Mouse (Mus musculus) liver, embryonic 13.5 days (tissue): Measurements from ENCODE around the gene Tmem240. TPM values are rescaled to one million over a fixed set of nuclear protein-coding genes. Genes with fewer than 3 reads are reported as not detected.
"Not testable (repeated sequence)": the region's sequence is repeated elsewhere in the genome, so short reads cannot be mapped to it uniquely, and the experiment has no call there.

Experiments
- ATAC-seq: fragments of 200-750 bp; cut with Nextera tagmentation; 2 replicates; pipeline ENCODE4 v1.8.0; 2017; ENCODE audit warnings: low read depth, mild to moderate bottlenecking, moderate number of reproducible peaks, moderate library complexity
- DNase-seq: peaks from one replicate; pipeline ENCODE4 v3.0.0; 2022
- H3K27ac ChIP-seq: fragments of 300-500 bp; sonication (generic); 2 replicates; pipeline ENCODE4 v1.5.1; 2015; ENCODE audit warnings: moderate library complexity, mild to moderate bottlenecking, inconsistent platforms
- H3K27me3 ChIP-seq: fragments of 300-500 bp; sonication (generic); 2 replicates; pipeline ENCODE4 v1.6.1; 2015; ENCODE audit warnings: mild to moderate bottlenecking, inconsistent platforms
- H3K36me3 ChIP-seq: fragments of 300-500 bp; sonication (generic); 2 replicates; pipeline ENCODE4 v1.6.1; 2015; ENCODE audit warnings: mild to moderate bottlenecking, inconsistent platforms
- H3K4me1 ChIP-seq: fragments of 300-500 bp; sonication (generic); replicated peaks from 2 replicates; pipeline ENCODE4 v1.6.1; 2015; ENCODE audit warnings: inconsistent platforms
- H3K4me2 ChIP-seq: fragments of 300-500 bp; sonication (generic); 2 replicates; pipeline ENCODE4 v1.6.1; 2015; ENCODE audit warnings: inconsistent platforms, mild to moderate bottlenecking, moderate library complexity
- H3K4me3 ChIP-seq: fragments of 300-500 bp; sonication (generic); replicated peaks from 2 replicates; pipeline ENCODE4 v1.5.1; 2015; ENCODE audit warnings: mild to moderate bottlenecking, inconsistent platforms
- H3K9ac ChIP-seq: fragments of 300-500 bp; sonication (generic); 2 replicates; pipeline ENCODE4 v1.6.1; 2015; ENCODE audit warnings: mild to moderate bottlenecking, inconsistent platforms
- H3K9me3 ChIP-seq: fragments of 300-500 bp; sonication (generic); replicated peaks from 2 replicates; pipeline ENCODE4 v1.6.1; 2016; ENCODE audit warnings: inconsistent platforms
- WGBS: fragments of 180-500 bp; shearing (Covaris S2); methylation state at CpG from one replicate; pipeline ENCODE4 v1.1.7; 2015; ENCODE audit not compliant: insufficient replicate concordance; 5-methylcytosine and 5-hydroxymethylcytosine counted together
- polyA plus RNA-seq: library from polyadenylated mRNA; unstranded; fragments of >200 nt; fragmentation: Nextera tagmentation; extraction: Ambion mirVana; gene quantifications from 2 replicates; pipeline ENCODE4 v1.2.1, GENCODE M21; 2015

Tmem240 gene
- polyA plus RNA-seq, 1 experiment from 2014 or later: 0.18 TPM

DNA sequence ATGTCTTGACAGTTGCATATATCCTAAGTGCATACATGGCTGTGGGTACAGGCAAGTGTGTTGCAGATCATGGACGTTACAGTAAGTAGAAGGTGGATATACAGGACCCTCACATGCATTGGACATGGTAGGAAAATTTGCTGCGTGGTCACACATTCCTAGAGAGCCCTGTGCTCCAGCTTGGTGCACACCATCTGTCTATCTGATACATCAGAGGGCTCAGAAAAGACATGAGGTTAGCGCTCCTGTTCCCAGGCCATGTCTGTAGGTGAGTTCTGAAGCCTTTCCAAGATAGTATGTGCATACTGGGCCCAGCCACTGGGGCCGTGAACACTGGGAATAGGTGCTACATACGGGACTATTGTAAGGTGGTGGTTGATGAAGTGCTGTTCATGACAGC lies 1.8 kb downstream of the Tmem240 start:
- DNase-seq (no peak), ATAC-seq (no peak)
- Histone ChIP-seq H3K4me2 (no peak overlapping the region), H3K36me3 (peaks cover 40% of the 10 kb centered on the region), H3K27me3 (no peaks in the 10 kb centered on the region), H3K4me1 (peaks cover 34% of the 10 kb centered on the region), H3K4me3 (no peak overlapping the region), H3K9ac (no peak overlapping the region), H3K9me3 (no peaks in the 10 kb centered on the region), H3K27ac (0 out of 2 replicates have a peak overlapping the region, but pooled peaks have one; percentile 7)
- 82% methylated on average over 5 of the region's 5 CpGs for WGBS

DNA sequence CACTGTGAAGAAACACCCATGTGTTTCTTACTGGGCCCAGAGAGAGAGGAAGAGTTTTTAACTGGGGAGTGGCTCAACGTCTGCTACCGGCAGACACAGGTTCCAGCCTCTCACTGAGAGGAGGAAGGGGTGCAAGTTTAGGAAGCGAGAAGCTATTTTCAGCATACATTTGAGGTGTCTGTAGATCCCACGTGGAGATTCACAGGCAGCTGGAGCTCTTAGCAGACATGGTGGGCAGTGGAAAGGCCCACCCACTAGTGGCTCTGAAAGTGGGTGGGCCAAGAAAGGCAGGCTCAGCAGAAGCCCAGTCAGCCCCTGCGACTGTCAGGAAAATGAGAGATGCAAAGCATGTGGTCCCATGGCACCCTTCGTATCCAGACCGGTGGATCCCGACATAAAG lies 3.7 kb downstream of the Tmem240 start:
- H3K27me3 ChIP-seq: no peaks in the 10 kb centered on the region
- H3K27ac ChIP-seq: peak overlapping the region; percentile 25; the same call in 1 of the 2 replicates
- H3K4me2 ChIP-seq: no peak overlapping the region
- H3K9me3 ChIP-seq: no peaks in the 10 kb centered on the region
- H3K4me1 ChIP-seq: peaks cover 28% of the 10 kb centered on the region
- 49% methylated on average over 8 of the region's 8 CpGs for WGBS
- H3K9ac ChIP-seq: no peak overlapping the region
- DNase-seq: no peak
- H3K36me3 ChIP-seq: peaks cover 41% of the 10 kb centered on the region
- no peak overlapping the region for H3K4me3 ChIP-seq
- ATAC-seq: no peak

DNA sequence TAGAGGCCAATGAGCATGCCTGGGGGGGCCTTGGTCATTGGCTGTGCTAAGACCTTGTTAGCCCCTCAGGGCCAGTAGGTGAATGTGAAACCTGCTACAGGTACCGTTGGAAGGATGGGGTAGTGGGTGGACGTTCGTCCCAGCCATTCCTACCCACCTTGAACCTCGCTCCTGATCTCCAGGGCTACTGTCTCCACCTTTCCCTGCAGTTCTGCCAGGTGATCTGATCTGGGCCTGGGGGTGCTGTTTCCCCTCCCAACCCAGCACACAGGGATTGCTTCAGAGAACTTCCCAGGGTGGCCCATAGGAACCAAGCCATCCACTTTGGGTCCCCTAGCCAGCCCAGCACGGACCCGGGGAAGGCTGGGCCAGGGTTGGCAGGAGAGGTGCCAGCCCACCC lies 4.6 kb downstream of the Tmem240 start:
- Histone ChIP-seq H3K27me3 (no peaks in the 10 kb centered on the region), H3K4me1 (peaks cover 19% of the 10 kb centered on the region), H3K9ac (no peak overlapping the region), H3K9me3 (no peaks in the 10 kb centered on the region), H3K4me2 (no peak overlapping the region), H3K4me3 (no peak overlapping the region), H3K27ac (no peak overlapping the region), H3K36me3 (peaks cover 48% of the 10 kb centered on the region)
- ATAC-seq: no peak
- no peak for DNase-seq
- 77% methylated on average over 6 of the region's 6 CpGs for WGBS

DNA sequence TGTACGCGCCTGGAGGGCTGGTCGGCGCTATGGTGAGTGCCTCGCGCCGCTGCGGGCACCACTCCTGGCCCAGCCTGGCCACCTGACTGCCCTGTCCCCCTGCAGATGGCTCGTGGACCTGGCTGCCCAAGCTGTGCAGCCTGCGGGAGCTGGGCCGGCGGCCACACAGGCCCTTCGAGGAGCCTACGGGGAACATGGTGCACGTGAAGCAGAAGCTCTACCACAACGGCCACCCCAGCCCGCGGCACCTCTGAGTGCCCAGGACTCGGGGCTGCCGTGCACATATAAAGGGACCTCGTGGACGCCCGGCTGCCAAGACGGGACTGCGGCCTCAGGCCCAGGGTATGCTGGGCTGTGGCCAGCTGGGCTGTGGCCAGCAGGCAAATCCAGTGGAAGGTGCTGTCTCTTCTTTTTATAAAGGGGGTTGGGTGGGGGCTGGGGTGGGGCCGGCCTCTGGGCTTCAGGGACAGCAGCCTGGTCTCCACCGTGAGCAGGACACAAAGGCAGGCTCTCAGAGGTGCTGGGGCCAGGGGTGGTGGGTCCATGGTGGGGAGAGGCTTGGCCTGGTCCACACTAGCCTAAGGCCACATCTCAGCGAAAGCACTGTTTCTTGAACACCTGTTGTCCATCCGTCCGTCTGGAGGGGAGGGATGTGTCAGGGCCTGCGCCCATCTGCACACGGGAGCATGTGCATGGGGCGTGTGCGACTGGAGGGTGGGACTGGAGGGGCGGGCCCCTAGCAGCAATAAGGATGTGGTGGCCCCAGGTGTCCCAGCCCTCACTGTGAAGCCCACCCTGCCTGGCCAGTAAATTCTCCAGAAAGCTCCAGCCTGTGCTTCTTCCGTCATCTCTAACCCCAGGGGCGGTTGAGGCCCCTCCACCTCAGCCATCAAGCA lies 5.4 kb downstream of the Tmem240 start:
- Histone ChIP-seq H3K27ac (no peak overlapping the region), H3K4me3 (no peak overlapping the region), H3K36me3 (peaks cover 57% of the 10 kb centered on the region), H3K9ac (no peak overlapping the region), H3K27me3 (no peaks in the 10 kb centered on the region), H3K4me1 (peaks cover 13% of the 10 kb centered on the region), H3K4me2 (no peak overlapping the region), H3K9me3 (no peaks in the 10 kb centered on the region)
- 82% methylated on average over 37 of the region's 37 CpGs for WGBS
- ATAC-seq: no peak
- DNase-seq: no peak

DNA sequence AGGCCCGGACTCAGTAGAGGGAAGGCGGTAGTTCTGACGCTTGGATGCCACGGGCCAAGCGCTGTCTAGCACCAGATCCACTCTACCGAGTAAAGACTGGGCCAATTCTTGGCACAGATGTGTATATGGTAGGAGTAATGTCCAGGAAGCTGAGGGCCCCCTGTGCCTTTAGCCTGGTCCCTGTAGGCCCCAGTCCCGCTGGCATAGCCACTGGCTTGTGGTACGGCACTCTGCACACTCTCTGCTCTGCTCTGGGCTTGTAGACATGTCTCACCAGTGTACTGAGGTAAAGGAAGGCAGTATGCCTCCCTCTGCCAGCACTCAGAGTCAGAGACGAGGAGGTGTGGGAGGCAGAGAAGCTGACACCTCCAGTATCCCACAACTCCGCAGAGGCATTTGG lies 6.1 kb downstream of the Tmem240 start:
- not testable (repeated sequence) for H3K27ac ChIP-seq, H3K4me2 ChIP-seq, H3K9ac ChIP-seq, H3K4me3 ChIP-seq, ATAC-seq, H3K9me3 ChIP-seq, DNase-seq, H3K4me1 ChIP-seq, H3K27me3 ChIP-seq
- 85% methylated on average over 10 of the region's 10 CpGs for whole genome bisulfite sequencing
- H3K36me3 ChIP-seq: peaks cover 64% of the 10 kb centered on the region

DNA sequence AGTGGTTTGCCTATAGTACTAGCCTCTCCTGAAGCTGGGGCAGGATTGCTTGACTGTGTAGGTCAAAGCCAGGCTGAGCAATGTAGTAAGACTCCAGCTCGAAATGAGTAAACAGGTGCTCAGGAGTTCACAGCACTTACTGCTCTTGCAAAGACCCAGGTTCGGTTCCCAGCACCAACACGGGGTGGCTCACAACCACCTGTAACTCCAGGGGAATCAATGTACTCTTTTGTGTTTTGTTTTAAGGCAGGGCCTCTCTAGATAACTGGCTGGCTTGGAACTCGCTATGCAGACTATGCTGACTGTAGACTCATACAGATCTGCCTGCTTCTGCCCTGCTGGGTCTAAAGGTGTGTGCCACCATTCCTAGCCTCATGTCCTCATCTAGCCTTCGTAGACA lies 8.1 kb downstream of the Tmem240 start:
- Histone ChIP-seq H3K4me3 (no peak overlapping the region), H3K36me3 (peaks cover 84% of the 10 kb centered on the region), H3K4me1 (peaks cover 3% of the 10 kb centered on the region; the same call in 1 of the 2 replicates), H3K27ac (no peak overlapping the region), H3K4me2 (no peak overlapping the region), H3K9me3 (no peaks in the 10 kb centered on the region), H3K27me3 (no peaks in the 10 kb centered on the region), H3K9ac (no peak overlapping the region)
- DNase-seq: no peak
- 82% methylated on average over 5 of the region's 5 CpGs for WGBS
- no peak for ATAC-seq

DNA sequence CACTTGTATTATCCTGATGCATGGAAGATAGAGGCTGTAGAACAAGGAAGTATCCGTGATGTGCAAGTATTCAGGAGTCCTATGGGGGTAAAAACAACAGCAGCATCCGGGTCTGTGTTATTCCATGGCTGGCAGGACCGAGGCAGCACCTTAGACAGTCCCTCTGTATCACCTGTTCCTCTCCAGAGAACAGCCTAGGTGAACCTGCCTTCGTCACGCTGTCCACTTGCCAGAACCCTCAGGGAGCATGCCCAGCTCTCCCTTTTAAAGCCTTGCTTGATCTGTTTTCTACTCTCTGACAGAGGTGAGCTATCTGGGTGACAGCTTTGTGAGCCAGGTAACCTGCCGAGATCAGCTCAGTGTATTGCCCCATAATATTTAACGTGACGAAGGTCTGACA lies 9.9 kb downstream of the Tmem240 start:
- Histone ChIP-seq H3K27ac (no peak overlapping the region), H3K36me3 (peaks cover 100% of the 10 kb centered on the region), H3K4me3 (no peak overlapping the region), H3K9me3 (no peaks in the 10 kb centered on the region), H3K27me3 (no peaks in the 10 kb centered on the region), H3K4me2 (no peak overlapping the region), H3K4me1 (no peaks in the 10 kb centered on the region), H3K9ac (no peak overlapping the region)
- ATAC-seq (no peak), DNase-seq (no peak)
- 87% methylated on average over 8 of the region's 8 CpGs for WGBS

DNA sequence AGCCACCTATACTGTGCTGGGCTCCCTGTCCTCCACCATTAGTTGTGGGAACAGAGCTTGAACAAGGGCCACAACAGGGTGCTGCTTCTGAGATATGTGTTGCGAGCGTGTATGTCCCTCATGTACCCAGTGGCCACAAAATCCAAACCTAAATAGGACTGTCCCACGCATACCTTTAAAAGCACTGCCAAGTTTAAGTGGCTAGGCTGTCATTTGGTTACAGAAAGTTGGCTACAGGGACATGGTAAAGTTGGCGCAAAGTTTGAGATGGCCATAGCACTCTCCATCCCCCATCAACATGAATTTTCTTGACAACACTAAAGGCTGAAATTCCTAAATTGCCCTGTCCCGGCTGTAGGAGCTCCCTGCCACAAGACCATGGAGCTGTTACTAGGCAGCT lies 10.5 kb downstream of the Tmem240 start:
- H3K27me3 ChIP-seq: no peaks in the 10 kb centered on the region
- ATAC-seq (no peak), DNase-seq (no peak)
- WGBS: 76% methylated on average over 5 of the region's 5 CpGs
- H3K4me3 ChIP-seq: no peak overlapping the region
- peaks cover 100% of the 10 kb centered on the region for H3K36me3 ChIP-seq
- no peaks in the 10 kb centered on the region for H3K9me3 ChIP-seq
- no peak overlapping the region for H3K4me2 ChIP-seq
- no peaks in the 10 kb centered on the region for H3K4me1 ChIP-seq
- no peak overlapping the region for H3K9ac ChIP-seq
- no peak overlapping the region for H3K27ac ChIP-seq

DNA sequence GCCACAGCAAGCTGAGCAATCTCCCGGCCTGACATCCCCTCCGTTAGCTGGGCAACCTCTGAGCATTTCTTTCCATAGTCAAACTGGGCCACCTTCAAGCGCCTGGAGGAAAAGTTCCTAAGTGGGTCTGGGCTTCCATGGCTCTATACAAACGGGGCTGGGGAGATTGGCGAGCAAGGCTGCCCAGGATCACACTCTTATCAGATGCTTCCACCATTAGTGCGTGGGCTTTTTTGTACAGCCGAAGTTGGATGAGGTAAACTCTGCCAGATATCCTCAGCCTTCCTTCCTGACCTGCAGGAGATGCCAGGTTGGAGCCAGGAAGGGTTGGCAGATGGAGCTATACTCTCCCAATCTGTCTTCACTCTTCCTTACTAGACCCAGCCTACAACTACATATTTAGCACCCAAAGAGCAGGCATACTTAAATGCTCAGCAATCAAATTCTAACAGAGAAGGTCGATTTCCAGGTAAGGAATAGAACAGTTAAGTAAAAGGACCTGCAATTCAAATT lies 11.5 kb downstream of the Tmem240 start:
- Histone ChIP-seq H3K4me3 (no peak overlapping the region), H3K36me3 (peaks cover 100% of the 10 kb centered on the region), H3K27ac (no peak overlapping the region), H3K9me3 (no peaks in the 10 kb centered on the region), H3K4me1 (no peaks in the 10 kb centered on the region), H3K9ac (no peak overlapping the region), H3K4me2 (no peak overlapping the region), H3K27me3 (no peaks in the 10 kb centered on the region)
- DNase-seq (no peak), ATAC-seq (no peak)
- WGBS: 77% methylated on average over 8 of the region's 8 CpGs

DNA sequence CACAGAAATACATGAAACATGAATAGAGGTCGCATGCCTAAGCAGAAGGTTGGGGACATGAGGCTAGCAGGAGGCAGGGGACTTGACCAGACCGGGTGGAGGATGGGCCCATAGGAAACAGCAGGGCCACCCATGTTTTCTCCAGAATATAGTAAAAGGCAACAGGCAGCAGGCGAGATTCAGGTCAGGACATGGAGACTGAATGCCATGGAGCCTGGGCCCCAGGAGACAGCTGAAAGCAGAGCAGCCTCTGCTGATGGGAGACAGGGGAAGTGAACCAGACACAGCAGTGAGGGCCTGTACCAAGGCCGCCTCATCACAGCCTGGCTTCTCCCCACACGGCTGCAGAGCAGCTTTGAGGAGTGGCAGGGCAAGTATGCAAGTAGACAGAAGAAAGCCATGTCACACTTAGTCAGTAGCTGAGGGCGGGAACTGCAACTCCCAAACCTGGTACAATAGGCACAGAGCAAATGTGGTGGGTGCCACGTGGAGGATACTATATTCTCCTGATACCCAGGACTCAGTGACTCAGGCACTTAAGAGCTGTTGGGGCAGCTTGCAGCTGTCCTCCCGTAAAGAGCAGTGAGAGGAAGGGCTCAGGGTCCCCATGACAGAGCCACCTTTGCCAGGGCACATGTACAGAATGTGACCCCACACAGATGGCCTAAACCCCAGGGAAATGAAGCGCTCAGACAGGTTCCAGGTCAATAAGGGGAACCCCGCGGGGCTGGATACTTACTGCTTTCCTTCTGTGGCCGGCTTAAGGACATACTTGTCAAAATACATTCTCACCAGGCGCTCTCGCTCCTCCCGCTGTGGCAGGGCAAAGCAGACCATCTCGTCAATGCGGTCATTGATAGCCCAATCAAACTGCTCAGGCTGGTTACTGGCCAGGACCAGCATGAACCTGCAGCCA lies 12.2 kb downstream of the Tmem240 start:
- Histone ChIP-seq H3K27me3 (no peaks in the 10 kb centered on the region), H3K36me3 (peaks cover 100% of the 10 kb centered on the region), H3K9me3 (no peaks in the 10 kb centered on the region), H3K9ac (no peak overlapping the region), H3K4me1 (no peaks in the 10 kb centered on the region), H3K4me2 (no peak overlapping the region), H3K27ac (no peak overlapping the region), H3K4me3 (no peak overlapping the region)
- 81% methylated on average over 17 of the region's 17 CpGs for WGBS
- DNase-seq (no peak), ATAC-seq (no peak)

DNA sequence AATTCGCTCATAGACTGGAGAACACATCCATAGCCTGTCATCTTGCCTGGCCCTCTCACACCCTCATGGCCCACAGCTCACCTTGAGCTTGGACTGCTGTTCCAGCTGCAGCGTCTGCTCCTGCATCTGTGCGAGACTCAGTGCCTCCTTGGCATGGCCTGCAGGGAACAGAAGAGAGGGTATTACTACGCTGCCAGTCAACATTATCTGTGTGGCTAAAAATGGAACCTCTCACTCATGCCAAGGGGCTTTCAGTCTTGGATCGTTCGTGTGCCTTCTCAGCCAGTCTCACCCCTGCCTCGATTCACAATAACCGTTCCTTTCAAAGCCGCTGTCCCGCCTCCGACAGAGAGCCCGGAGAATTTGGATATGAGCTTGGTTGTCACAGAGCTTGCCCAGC lies 22.4 kb downstream of the Tmem240 start:
- 85% methylated on average over 12 of the region's 12 CpGs for WGBS
- H3K4me2 ChIP-seq: no peak overlapping the region
- H3K27ac ChIP-seq: no peak overlapping the region
- H3K9me3 ChIP-seq: no peaks in the 10 kb centered on the region
- DNase-seq (no peak), ATAC-seq (no peak)
- no peaks in the 10 kb centered on the region for H3K27me3 ChIP-seq
- H3K9ac ChIP-seq: no peak overlapping the region
- peaks cover 36% of the 10 kb centered on the region for H3K4me1 ChIP-seq
- no peak overlapping the region for H3K4me3 ChIP-seq
- peaks cover 62% of the 10 kb centered on the region for H3K36me3 ChIP-seq
